Mouse (Mus musculus): ENCODE results near the gene Rasal2.

Gene Rasal2

DNA sequence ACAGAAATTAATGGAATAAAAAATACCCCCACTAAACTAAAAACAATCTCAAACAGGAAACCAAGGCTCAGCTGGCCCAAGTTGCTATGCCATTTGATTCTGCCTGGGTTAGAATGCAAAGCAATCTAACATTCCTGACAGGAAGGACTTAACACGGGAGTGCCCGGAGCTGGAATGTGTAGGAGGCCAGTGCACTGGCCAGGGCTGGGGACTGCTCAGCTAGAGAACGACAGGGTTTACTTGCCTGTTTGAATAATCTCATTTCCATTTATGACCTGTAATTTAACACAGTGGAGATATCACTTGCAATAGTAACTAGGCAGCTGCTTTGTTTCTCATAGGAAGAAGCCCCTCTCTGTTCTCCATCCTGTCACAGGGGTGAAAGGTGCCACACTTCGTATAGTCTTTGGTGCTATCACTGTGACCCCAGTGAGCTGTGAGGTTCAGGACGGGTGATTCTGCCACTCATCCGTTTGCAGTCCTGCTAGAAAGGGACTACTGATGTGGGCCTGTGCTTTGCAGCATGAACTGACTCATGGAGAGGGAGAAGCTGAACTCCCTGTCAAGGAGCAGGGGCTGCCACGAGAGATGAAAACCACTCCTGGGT is 269.0 kb downstream of the Rasal2 start:
- in situ Hi-C loops (cut with MseI, MboI), result no loop called here

- in situ Hi-C loops (cut with MseI, MboI), result no loop called here
Observed at GRCm38 (mm10) chr1:157141014-157141413, 271.4 kb downstream of the Rasal2 start.

GRCm38 (mm10) chr1:157137854-157138241 is 274.5 kb downstream of the Rasal2 start:
- in situ Hi-C loops (cut with MseI, MboI), result no loop called here

GRCm38 (mm10) chr1:157137132-157137853 is 275.1 kb downstream of the Rasal2 start:
- in situ Hi-C loops (cut with MseI, MboI), result no loop called here

DNA sequence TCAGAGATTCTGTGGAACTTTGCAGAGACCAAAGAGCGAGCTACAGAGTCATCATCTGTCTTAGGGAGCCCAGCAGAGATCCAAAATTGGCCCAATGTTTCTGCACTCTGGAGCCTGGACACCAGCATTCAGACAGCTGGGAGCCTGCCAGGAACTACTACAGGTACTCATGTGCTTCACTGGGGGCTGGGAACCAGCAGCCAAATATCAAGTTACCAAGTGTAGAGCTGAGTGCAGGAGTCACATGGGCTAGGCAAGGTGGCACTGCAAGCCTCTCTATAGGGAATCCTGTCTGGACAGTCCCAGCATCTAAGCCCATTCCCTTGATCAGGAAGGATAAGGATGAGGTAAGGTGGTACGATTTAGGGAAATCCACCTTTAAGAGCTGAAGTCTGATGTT is 284.2 kb downstream of the Rasal2 start:
- in situ Hi-C loops (cut with MseI, MboI), result no loop called here

DNA sequence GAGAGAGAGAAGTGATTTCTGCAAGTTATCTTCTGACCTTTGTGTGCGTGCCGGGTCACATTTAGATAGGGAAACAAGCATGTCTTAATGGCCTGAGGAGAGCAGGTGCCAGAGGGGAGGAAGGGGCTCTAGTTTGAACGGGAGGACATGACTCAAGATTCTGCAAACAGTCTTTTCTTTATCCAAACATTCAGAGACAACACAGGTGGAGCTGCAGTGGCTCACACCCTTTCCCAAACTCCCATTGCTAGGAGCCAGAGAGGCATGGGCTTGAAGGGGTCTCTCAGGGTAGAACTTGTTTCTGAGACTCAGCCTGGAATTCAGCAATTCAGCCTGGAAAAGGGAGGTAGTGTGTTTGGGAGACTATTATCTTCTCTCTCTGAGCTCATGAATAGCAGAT is 288.6 kb downstream of the Rasal2 start:
- in situ Hi-C loops (cut with MseI, MboI), result no loop called here

- in situ Hi-C loops (cut with MseI, MboI), result no loop called here
Observed at GRCm38 (mm10) chr1:157119168-157119567, 293.2 kb downstream of the Rasal2 start.

GRCm38 (mm10) chr1:157117440-157117839 is 295.0 kb downstream of the Rasal2 start:
- in situ Hi-C loops (cut with MseI, MboI), result no loop called here

DNA sequence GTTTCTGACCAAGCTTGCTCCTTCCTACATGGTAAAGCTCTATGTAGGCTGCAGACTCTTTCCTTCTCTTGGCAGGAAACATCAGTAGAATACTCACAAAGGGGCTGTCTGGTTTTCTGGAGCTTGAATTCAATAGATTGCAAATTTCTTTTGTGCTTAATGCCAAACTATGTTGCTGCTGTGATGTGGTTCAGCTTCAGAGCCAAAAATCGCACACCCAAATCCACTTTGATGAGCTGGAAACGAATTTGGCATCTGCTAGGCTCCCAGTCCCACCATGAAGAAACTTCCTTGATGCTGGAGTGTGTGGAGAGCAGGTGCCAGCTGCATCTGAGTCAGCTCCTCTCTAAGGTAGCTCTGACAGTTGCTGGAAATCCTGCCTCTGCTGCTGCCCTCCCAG is 297.9 kb downstream of the Rasal2 start:
- in situ Hi-C loops (cut with MseI, MboI), result no loop called here

DNA sequence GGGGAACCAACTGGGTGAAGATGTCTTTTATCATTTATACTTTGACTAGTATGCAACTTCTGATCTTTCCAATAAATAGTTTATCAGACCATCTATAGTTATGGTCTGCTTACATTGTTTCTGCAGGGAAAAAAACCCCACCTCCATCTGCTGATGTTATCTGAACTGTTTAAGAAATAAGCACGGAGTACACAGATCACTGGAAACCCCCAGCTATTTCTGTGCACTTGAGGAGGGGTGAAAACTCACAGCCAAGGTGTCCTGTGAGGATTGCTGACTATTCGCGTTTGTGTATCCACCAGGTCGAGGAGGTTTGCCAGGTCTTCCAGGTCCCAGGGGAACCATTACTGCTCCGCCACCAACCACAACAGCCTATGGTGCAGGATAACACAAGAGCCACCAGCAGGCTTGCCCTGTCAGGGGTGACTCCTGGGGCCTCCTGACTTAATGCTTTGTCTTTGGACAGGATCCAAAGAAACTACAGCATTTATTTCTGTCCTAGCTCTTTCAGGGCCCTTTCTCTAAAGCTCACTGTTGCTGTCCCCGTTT is 302.0 kb downstream of the Rasal2 start:
- in situ Hi-C loops (cut with MseI, MboI), result no loop called here

DNA sequence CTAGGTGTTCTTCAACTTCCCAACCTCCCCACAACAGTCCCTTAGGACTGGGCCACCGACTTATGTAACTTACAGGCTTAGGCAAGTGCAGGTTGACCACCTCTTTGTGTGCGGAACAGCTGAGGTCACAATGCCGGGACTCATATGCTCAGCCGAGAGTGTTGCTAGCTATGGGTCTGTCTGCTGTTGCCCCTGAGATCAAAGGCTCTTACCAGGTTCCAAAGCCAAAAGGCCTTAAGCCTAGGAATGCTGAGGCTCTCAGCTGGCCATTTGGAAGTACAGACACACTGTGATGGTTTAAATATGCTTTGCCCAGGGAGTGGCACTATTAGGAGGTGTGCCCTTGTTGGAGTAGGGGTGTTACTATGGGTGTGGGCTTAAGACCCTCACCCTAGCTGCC is 303.8 kb downstream of the Rasal2 start, which contains the start of gene Tex35:
TSS of gene Tex35 (minus strand) at position 101 of the 400 bp plus-strand sequence.
- in situ Hi-C loops (cut with MseI, MboI), result no loop called here

- in situ Hi-C loops (cut with MseI, MboI), result no loop called here
Observed at GRCm38 (mm10) chr1:157101122-157101865, 311.1 kb downstream of the Rasal2 start.

GRCm38 (mm10) chr1:157095534-157095933 is 316.9 kb downstream of the Rasal2 start:
- in situ Hi-C loops (cut with MseI, MboI), result no loop called here

GRCm38 (mm10) chr1:157092622-157093021 is 319.8 kb downstream of the Rasal2 start:
- in situ Hi-C loops (cut with MseI, MboI), result no loop called here

- in situ Hi-C loops (cut with MseI, MboI), result no loop called here
Observed at GRCm38 (mm10) chr1:157092140-157092539, 320.3 kb downstream of the Rasal2 start.

- in situ Hi-C loops (cut with MseI, MboI), result no loop called here
Observed at GRCm38 (mm10) chr1:157090835-157091234, 321.6 kb downstream of the Rasal2 start.

GRCm38 (mm10) chr1:157086097-157086994 is 326.0 kb downstream of the Rasal2 start:
- in situ Hi-C loops (cut with MseI, MboI), result loop anchor here (10.0 kb wide), 1 partner anchor 198 kb away; no protein-coding TSS in a partner anchor

Data from mouse trophoblast stem cell (cell line).